Mouse (Mus musculus) neural tube, embryonic 14.5 days (tissue): ENCODE measurements around the gene Zfp184. TPM values are rescaled to one million over a fixed set of nuclear protein-coding genes. Genes with fewer than 3 reads are reported as not detected.

Experiments
- microRNA counts: library from miRNA; unstranded; fragments of <30 nt; microRNA quantifications from one replicate; lab custom pipeline; 2016
- microRNA-seq: library from miRNA; unstranded; fragments of <30 nt; microRNA quantifications from one replicate; pipeline ENCODE4, GENCODE M21; 2016
- polyA plus RNA-seq: library from polyadenylated mRNA; unstranded; fragments of >200 nt; fragmentation: Nextera tagmentation; extraction: Ambion mirVana; gene quantifications from 2 replicates; pipeline ENCODE4 v1.2.1, GENCODE M21; 2014

Zfp184 gene
- polyA plus RNA-seq, 1 experiment from 2014 or later = 16.4 TPM

MicroRNA genes within 50 kb of the gene (microRNA counts, 519-probe panel; counts per million panel counts)
- 5,494 counts per million, percentile 78 among the panel's probes with 10 or more counts for microRNA mmu-miR-1983 (lab: Ali Mortazavi, UCI)

Small RNA genes within 50 kb of the gene (microRNA-seq; reads per million reads assigned to microRNA genes)
- not detected for gene Gm44456
- 2,011 reads per million, percentile 82 among the genes with 10 or more reads in this experiment for gene Mir1983

Other genes starting within 250 kb of the Zfp184 start
- not detected in 2 replicates for gene Olfr1359, start 247.0 kb upstream of the Zfp184 start, polyA plus RNA-seq
- gene Hist1h2bl, start 229.0 kb upstream of the Zfp184 start, polyA plus RNA-seq = 1.5 TPM in 1 of 2 replicates, not detected in the other
- gene Hist1h2ai, start 228.7 kb upstream of the Zfp184 start, polyA plus RNA-seq = 7.0 and 9.4 TPM in 2 replicates
- gene Hist1h3h, start 227.4 kb upstream of the Zfp184 start, polyA plus RNA-seq = 0.79 and 2.4 TPM in 2 replicates
- 0.82 TPM in 1 of 2 replicates, not detected in the other for gene Hist1h2bm, start 223.1 kb upstream of the Zfp184 start, polyA plus RNA-seq
- 0.37 and 0.75 TPM in 2 replicates for gene Hist1h4j, start 210.0 kb upstream of the Zfp184 start, polyA plus RNA-seq
- gene Hist1h4k, start 194.6 kb upstream of the Zfp184 start, polyA plus RNA-seq = 1.2 TPM in 1 of 2 replicates, not detected in the other
- gene Hist1h2ak, start 191.3 kb upstream of the Zfp184 start, polyA plus RNA-seq = 1.4 and 2.9 TPM in 2 replicates
- gene Hist1h2bn, start 191.0 kb upstream of the Zfp184 start, polyA plus RNA-seq = 1.0 TPM in 1 of 2 replicates, not detected in the other
- 0.68 and 1.3 TPM in 2 replicates for gene Hist1h1b, start 164.5 kb upstream of the Zfp184 start, polyA plus RNA-seq
- gene Hist1h3i, start 161.7 kb upstream of the Zfp184 start, polyA plus RNA-seq = 21.5 and 30.1 TPM in 2 replicates
- gene Hist1h2an, start 157.9 kb upstream of the Zfp184 start, polyA plus RNA-seq = not detected in 2 replicates
- 0.54 TPM in 1 of 2 replicates, not detected in the other for gene Hist1h2bp, start 157.6 kb upstream of the Zfp184 start, polyA plus RNA-seq
- gene Hist1h2bq, start 134.9 kb upstream of the Zfp184 start, polyA plus RNA-seq = 2.4 and 4.5 TPM in 2 replicates
- not detected in 2 replicates for gene Hist1h2ao, start 134.6 kb upstream of the Zfp184 start, polyA plus RNA-seq
- 1.5 TPM in 1 of 2 replicates, not detected in the other for gene Hist1h4m, start 133.3 kb upstream of the Zfp184 start, polyA plus RNA-seq
- gene Hist1h4n, start 112.9 kb upstream of the Zfp184 start, polyA plus RNA-seq = 4.7 and 7.3 TPM in 2 replicates
- 268 and 373 TPM in 2 replicates for gene Hist1h2ap, start 111.6 kb upstream of the Zfp184 start, polyA plus RNA-seq
- gene Hist1h2br, start 111.4 kb upstream of the Zfp184 start, polyA plus RNA-seq = 2.4 and 4.8 TPM in 2 replicates
- not detected in 2 replicates for gene Pom121l2, start 36.1 kb downstream of the Zfp184 start, polyA plus RNA-seq
- not detected in 2 replicates for gene Prss16, start 64.6 kb downstream of the Zfp184 start, polyA plus RNA-seq
- not detected in 2 replicates for gene Hist1h2ah, start 90.5 kb downstream of the Zfp184 start, polyA plus RNA-seq
- gene Hist1h2bk, start 90.8 kb downstream of the Zfp184 start, polyA plus RNA-seq = 0.98 TPM in 1 of 2 replicates, not detected in the other
- gene Hist1h4i, start 96.3 kb downstream of the Zfp184 start, polyA plus RNA-seq = 5.7 and 5.8 TPM in 2 replicates
- 2.9 and 3.8 TPM in 2 replicates for gene Hist1h2ag, start 97.8 kb downstream of the Zfp184 start, polyA plus RNA-seq
- gene Hist1h2bj, start 98.1 kb downstream of the Zfp184 start, polyA plus RNA-seq = 1.4 and 1.9 TPM in 2 replicates
- not detected in 2 replicates for gene Vmn1r188, start 139.3 kb downstream of the Zfp184 start, polyA plus RNA-seq
- gene Vmn1r189, start 160.7 kb downstream of the Zfp184 start, polyA plus RNA-seq = not detected in 2 replicates
- gene Vmn1r191, start 238.9 kb downstream of the Zfp184 start, polyA plus RNA-seq = not detected in 2 replicates
- gene Vmn1r192, start 246.0 kb downstream of the Zfp184 start, polyA plus RNA-seq = not detected in 2 replicates